30 mouse cellular contexts compared by ENCODE assay signal in the genomic region with DNA sequence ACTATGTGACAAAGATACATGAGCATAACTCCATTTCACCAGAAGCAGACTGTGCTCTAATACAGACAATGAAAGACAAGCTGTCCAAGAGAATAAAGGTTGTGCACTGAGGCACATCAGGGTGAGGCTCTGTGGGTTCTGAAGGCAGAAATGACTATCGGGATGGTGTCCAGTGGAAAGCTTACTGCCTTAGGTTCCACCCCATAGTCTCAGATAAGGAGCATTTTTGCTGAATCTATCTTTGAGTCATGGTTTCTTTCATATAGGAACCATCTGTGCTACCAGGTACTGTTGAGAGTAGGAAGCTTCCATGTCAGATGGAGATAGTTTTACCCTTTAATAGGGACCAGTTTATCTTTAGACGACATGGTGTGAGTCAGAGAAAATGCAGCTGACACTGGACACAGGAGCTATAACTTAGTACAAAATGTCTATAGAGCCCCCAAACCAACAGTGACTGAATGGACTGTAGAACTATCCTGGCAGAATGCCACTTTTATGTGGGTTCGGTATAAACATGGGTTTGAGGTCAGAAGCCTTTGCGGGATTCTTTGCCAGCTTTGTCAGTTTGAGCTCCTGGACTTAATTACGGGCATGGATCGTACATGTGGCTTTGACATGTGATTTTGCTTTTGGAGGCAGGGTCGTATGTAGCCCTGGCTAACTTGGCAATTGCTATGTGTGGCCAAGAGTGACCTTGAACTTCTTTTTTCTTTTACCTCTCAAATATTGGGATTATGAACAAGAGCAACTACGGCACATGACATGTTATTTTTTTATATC. TPM values are rescaled to one million over a fixed set of nuclear protein-coding genes. Genes with fewer than 3 reads are reported as not detected.
"Had no signal": no experiment of that assay in that cellular context is flagged by ENCODE, and none has a peak within 500 bp of the region (broad histone marks: within the 10 kb centered on the region; RNA-seq: fewer than 3 reads in every experiment).

No protein-coding gene starts in this region.

- H3K4me2 ChIP-seq: heart, embryonic 11.5 days; hindbrain, embryonic 12.5 days; hindbrain, embryonic 14.5 days; intestine, embryonic 15.5 days; kidney, embryonic 15.5 days; limb, embryonic 12.5 days; limb, embryonic 15.5 days; liver, embryonic 12.5 days had no signal

- H3K36me3 ChIP-seq: hindbrain, embryonic 10.5 days; hindbrain, embryonic 12.5 days; intestine, embryonic 15.5 days; kidney, embryonic 15.5 days; limb, embryonic 12.5 days; limb, embryonic 15.5 days; liver, embryonic 12.5 days had no signal

- H3K4me1 ChIP-seq: hindbrain, embryonic 10.5 days; hindbrain, embryonic 12.5 days; intestine, embryonic 15.5 days; kidney, embryonic 15.5 days; limb, embryonic 12.5 days; limb, embryonic 15.5 days; liver, embryonic 12.5 days had no signal

- H3K4me3 ChIP-seq: gastrocnemius, adult 2 months; heart, adult 2 months; hindbrain, embryonic 10.5 days; hindbrain, embryonic 12.5 days; intestine, embryonic 15.5 days; kidney, embryonic 15.5 days; limb, embryonic 12.5 days; liver, embryonic 12.5 days had no signal

- ATAC-seq: hindbrain, embryonic 16.5 days; inflammation-experienced regulatory T-cells, adult 6 months; intestine, embryonic 15.5 days; intestine, postnatal 0 days; liver, embryonic 12.5 days had no signal

- H3K9me3 ChIP-seq: hindbrain, embryonic 12.5 days; intestine, embryonic 15.5 days; kidney, embryonic 15.5 days; limb, embryonic 15.5 days; liver, embryonic 12.5 days had no signal

- DNase-seq: gastrocnemius, adult 2 months; gastrocnemius, postnatal 10 days; gastrocnemius, postnatal 25 days; heart, adult 2 months; heart, postnatal 10 days; heart, postnatal 4 days; kidney, adult 18-20 months; kidney, adult 8-10 months; kidney, postnatal 14 days; kidney, postnatal 36 days; layer of hippocampus, adult 9-11 months; layer of hippocampus, postnatal 36 days; left cerebral cortex, postnatal 4 days had no signal

- H3K9ac ChIP-seq: hindbrain, embryonic 12.5 days; hindbrain, embryonic 14.5 days; intestine, embryonic 15.5 days; kidney, embryonic 15.5 days; limb, embryonic 12.5 days; limb, embryonic 15.5 days; liver, embryonic 12.5 days; liver, embryonic 14.5 days had no signal

- H3K27me3 ChIP-seq: hindbrain, embryonic 12.5 days; intestine, embryonic 15.5 days; kidney, embryonic 15.5 days; limb, embryonic 12.5 days; limb, embryonic 15.5 days; liver, embryonic 12.5 days had no signal

- H3K27ac ChIP-seq: gastrocnemius, adult 2 months; heart, adult 2 months; hindbrain, embryonic 10.5 days; hindbrain, embryonic 12.5 days; hindbrain, embryonic 14.5 days; intestine, embryonic 15.5 days; kidney, embryonic 15.5 days; kidney, postnatal 0 days; limb, embryonic 12.5 days; limb, embryonic 15.5 days; liver, embryonic 12.5 days; liver, embryonic 14.5 days had no signal

RNA-seq across cellular contexts. Expression of a gene that starts 0.7 kb away (rescaled TPM):
- polyA plus RNA-seq: heart, embryonic 14.5 days; hindbrain, embryonic 14.5 days; hindbrain, embryonic 16.5 days; inflammation-experienced regulatory T-cells, adult 6 months; intestine, embryonic 15.5 days; intestine, postnatal 0 days; kidney, postnatal 0 days; large intestine, adult 2 months; liver, adult 2 months had no signal

RNA-seq across cellular contexts. Expression of a gene that starts 23.2 kb away (rescaled TPM):
- polyA plus RNA-seq: heart, adult 2 months; liver, adult 2 months had no signal
